Mouse (Mus musculus): Measurements from ENCODE around the gene Cd47.
A peak's percentile ranks its signal among the peaks of the same experiment; 100 is the strongest.

Cd47 gene

GRCm38 (mm10) chr16:49876291-49877030 is 76.1 kb downstream of the Cd47 start:
- DNase-seq, result no peak

DNA sequence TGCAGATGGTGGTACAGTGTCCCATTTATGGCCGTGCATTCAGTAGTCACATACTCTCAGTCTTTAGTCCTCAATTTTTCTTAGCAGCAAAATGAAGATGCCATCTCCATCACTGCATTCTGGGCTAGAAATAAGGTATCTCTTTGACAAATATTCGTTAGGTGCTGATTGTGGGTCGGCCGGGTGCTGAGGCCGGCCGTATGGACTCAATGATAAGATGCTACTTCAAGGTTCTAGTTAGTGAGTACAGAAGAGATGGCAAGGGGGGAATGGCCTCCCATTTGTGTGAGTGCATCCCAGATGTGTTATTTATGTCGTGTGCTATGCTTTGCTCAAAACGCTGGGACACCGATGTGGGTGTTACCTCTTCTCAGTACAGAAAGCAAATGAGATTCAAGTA is 76.9 kb downstream of the Cd47 start:
- DNase-seq, result no peak

DNA sequence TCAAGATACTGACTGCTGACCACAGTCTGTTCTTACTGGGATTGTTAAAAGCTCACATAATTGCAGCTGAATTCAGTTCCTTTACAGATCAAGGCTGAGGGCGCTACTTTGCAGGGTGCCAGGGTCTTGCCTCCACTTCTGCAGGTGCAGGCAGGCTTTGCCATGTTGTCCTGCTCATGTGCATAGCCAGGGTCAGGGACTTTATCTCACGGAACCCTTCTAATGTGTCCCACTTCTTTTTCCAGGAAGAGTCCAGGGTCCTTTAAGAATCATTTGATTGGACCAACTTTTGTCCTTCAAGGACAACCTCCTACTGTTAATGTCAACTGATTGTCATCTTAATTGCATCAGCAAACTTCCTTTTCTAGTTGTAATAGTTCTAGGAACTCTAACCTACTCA is 77.7 kb downstream of the Cd47 start:
- no peak for DNase-seq

DNA sequence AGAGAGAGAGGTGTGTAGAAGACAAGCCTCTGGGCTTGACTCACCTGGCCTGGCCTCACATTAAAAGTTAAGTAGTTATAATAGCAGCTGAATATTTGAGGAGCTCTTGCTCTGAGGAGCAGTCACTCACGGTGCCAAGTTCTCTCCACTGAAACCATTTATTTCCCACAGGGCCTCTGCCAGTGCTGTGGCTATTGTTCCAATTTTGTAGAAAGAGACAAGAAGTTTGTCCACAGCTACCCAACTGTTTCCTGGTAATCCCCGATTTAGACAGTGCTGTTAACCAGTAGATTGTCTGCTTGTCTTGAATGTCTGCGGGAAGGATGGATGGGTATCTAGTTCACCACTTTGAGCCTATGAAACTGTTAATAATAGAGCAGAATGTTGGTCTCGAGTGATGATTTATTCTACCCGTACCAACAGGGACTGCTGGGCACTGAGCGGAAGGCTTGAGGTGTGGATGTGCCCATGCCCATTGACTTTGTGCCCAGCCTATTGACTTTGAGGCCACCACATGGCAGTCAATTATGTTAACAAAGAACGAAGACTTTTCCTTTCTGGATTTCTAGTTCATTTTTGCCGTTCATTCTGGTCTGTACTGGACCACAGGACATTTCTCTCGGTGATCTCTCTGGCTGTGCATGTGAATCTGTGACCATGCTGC is 86.2 kb downstream of the Cd47 start:
- peak; percentile 27 for DNase-seq

DNA sequence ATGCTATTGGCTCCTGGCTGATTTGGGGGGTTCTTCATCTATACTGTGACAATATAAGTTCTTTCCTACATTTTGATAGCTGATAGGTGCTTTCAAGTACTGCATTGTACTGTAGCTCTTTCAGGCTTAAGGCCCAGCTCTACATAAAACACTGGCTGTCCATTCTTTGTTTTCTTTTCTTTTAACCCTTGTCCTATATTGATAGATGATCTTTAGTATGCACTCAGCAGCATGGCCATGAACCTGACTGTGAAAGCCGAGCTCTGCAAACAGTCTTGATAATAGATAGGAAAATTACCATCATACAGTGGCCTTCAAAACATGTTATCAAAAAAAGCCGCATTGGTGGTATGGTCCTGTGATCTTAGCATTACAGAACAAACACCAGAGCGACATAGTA is 87.0 kb downstream of the Cd47 start:
- DNase-seq, result no peak

GRCm38 (mm10) chr16:49887811-49888564 is 87.7 kb downstream of the Cd47 start:
- no peak for DNase-seq

GRCm38 (mm10) chr16:49889031-49889655 is 88.8 kb downstream of the Cd47 start:
- DNase-seq, result no peak

- no peak for DNase-seq
Measured at GRCm38 (mm10) chr16:49892252-49892651, 91.9 kb downstream of the Cd47 start.

- DNase-seq, result no peak
Measured at GRCm38 (mm10) chr16:49892945-49893344, 92.6 kb downstream of the Cd47 start.

DNA sequence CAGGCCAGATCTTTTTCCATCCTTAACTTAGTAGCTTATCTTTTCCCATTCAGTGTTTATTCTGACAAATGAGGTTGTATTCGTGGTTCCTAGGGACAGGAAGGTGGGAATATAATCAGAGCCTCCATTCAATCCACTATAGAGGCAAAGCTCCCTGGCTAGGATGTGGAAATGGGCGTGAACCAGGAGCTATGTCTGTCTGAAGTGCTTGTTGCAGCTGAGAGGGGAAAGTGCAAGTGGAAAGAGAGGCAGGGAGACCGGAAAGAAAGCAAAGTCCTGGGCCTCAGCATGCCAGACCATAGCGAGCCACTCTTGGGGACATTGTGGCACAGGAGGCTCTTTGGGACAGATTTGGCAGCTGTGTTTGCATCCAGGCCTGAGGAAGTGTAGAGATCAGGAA is 94.3 kb downstream of the Cd47 start:
- no peak for DNase-seq

GRCm38 (mm10) chr16:49896132-49896531 is 95.8 kb downstream of the Cd47 start:
- DNase-seq, result no peak

- no peak for DNase-seq
Measured at GRCm38 (mm10) chr16:49901395-49901794, 101.1 kb downstream of the Cd47 start.

DNA sequence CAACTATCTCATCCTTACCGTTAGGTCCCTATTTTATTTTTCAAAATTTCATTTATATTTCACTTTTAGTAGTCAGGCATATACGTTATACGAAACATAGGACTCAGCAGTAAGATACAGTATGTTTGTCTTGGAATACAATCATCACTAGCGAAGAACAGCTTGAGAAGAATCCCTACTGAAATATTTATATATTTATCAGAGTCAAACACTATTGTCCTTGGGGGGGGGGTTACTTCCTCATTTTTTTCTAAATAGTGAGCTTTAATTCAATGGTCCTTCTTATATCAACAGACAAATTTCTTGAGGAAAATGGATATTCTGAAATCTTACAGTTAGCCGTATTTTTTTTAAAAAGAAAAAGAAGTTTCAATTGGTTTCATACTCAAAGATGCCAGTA is 101.8 kb downstream of the Cd47 start:
- no peak for DNase-seq

DNA sequence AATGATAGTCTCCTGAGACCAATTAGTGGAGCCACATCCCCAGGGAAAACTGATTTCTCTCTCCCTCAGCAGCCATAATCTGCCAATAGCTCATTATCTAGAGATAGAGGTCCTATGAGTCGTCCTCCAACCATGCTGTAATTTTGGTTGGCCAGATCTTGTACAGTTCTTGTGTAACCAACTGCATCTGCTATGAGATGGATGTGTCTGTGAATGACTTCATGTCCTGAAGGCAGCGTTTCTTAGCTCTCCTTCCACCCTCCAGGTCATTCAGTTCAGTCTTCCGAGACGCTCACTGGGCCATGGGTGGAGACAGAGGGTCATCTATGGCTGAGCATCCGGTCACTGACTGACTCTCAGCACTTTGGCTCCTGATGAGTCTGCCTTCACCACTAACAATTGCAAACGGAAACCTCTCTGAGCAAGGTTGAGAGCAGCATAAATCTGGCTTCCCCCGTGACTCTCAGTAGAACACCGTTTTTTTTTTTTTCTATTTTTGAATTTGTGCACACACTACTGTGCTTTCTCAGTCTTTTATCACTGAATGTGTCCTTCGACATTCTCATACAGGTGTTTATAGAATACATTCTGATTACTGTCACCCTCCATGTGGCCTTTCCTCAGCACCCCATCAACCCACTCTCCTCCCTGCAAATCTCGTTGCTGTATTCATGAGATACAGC is 104.1 kb downstream of the Cd47 start:
- no peak for DNase-seq

- DNase-seq, result no peak
Measured at GRCm38 (mm10) chr16:49905041-49905440, 104.7 kb downstream of the Cd47 start.

- DNase-seq, result no peak
Measured at GRCm38 (mm10) chr16:49905601-49906001, 105.3 kb downstream of the Cd47 start.

- no peak for DNase-seq
Measured at GRCm38 (mm10) chr16:49906066-49906465, 105.7 kb downstream of the Cd47 start.

GRCm38 (mm10) chr16:49906940-49907339 is 106.6 kb downstream of the Cd47 start:
- no peak for DNase-seq

DNA sequence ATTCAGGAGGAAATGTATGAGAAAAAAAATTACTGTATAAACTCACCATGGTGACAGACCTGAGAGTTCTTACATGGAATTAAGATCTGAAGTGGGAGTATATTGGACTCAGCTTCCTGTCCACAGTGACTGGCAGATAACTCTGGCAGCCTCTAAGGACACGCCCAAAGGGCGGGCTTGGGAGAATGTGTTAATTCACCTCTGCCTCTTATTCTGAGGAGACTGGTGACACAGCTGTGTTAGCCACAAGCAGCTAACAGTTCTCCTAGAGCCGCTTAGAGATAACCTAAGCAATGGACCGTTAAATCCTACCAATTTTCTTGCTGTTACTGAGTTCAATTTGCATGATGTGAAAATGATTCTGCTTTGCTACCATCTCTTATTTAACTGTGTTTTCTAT is 107.0 kb downstream of the Cd47 start:
- DNase-seq, result no peak

DNA sequence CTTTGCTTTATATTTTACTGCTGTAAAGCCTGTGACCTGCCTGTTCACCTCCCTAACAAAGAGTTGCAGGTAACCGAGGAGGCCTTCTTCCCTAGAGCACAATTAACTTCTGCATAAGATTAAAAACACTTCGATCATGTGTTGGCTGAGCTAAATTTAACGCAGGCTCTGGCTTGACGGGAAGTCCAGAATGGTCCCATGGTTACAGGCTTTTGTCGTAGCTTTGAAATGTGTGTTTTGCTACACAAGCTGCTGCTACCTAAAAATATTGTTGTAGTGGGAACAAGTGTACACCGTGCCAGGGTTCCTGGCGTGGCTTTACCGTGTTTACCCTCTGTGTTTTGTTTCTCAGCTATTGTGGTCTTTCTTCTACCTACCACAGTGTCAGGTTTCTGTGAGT is 109.2 kb downstream of the Cd47 start:
- DNase-seq, result no peak

DNA sequence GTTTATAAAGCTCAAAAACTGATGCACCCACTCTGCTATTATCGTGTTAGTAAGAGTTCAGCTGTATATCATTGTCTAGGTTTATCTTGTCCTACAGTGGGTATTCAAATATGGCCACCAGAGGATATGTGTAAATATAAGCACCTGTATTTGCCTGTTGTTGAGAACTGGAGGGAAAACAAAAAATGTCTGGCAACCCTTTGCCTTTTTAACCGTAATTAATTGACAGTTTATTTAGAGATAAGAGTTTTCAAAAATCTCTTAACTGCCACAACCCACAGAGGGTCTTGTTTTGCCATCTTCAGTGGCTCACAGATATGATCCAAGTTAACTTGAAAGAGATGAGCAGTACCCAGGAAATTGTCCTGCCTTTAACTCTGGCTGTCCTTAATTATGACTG is 113.8 kb downstream of the Cd47 start:
- DNase-seq, result no peak

DNA sequence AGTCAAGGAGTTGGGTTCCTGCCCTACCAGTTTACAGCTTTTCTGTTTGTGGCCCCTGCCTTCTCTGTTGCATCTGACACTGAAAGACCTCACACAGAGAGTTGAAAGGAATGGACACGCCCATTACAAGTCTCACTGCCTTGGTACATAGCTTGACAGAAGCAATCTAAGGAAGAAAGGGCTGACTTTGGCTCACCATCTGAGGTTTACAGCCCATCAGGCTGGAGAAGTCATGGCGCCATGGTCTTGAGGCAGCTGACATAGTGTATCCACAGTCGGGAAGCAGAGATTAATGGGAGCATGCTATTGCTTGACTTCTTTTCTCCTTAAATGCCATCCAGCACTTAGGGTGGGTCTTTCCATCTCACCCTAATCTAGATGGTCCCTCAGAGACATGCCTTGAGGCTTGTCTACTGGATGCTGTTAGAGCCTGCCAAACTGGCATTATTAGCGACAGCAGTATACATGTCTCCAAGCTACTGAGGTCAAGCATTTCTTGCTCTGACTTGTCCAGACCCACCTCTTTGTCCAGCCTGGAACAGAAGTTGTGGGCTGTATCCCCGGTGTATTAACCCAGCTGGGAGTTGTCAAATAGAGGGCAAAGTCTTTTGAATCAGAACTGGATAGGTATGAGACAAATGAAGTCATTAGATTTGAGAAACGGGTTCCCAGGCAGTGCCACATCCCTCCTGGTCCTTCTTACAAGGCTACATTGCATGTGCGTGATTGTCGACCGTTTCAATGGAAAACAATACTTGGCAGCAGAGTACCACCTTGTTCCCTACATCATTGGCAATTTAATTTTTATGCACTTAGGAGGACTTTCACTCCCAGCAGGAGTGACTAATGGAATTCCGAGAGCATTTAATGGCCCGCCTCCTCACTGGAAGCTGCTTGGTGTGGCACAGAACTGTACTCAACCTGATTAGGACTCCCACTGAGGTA is 115.5 kb downstream of the Cd47 start:
- DNase-seq, result no peak
